Mouse (Mus musculus) kidney, embryonic 16.5 days (tissue): ENCODE measurements around the gene Ifna14. TPM values are rescaled to one million over a fixed set of nuclear protein-coding genes. Genes with fewer than 3 reads are reported as not detected.
"Not testable (repeated sequence)": the region's sequence is repeated elsewhere in the genome, so short reads cannot be mapped to it uniquely, and the experiment has no call there.

ENCODE experiments used
- ATAC-seq: fragments of 200-750 bp; cut with Nextera tagmentation; 2 replicates; pipeline ENCODE4 v1.8.0; 2017; ENCODE audit warnings: moderate TSS enrichment; ENCODE audit not compliant: low FRiP score, low TSS enrichment
- H3K27ac ChIP-seq: fragments of 300-500 bp; sonication (generic); 2 replicates; pipeline ENCODE4 v1.5.1; 2014; ENCODE audit warnings: low read length
- H3K27me3 ChIP-seq: fragments of 300-500 bp; sonication (generic); 2 replicates; pipeline ENCODE4 v1.6.1; 2014; ENCODE audit warnings: low read length, control low read depth, mixed read lengths; ENCODE audit not compliant: insufficient read depth
- H3K36me3 ChIP-seq: fragments of 300-500 bp; sonication (generic); 2 replicates; pipeline ENCODE4 v1.6.1; 2014; ENCODE audit warnings: low read length, control low read depth, mixed read lengths; ENCODE audit not compliant: insufficient read depth
- H3K4me1 ChIP-seq: fragments of 300-500 bp; sonication (generic); 2 replicates; pipeline ENCODE4 v1.6.1; 2014; ENCODE audit warnings: low read length, control low read depth, mixed read lengths; ENCODE audit not compliant: insufficient read depth
- H3K4me2 ChIP-seq: fragments of 300-500 bp; sonication (generic); replicated peaks from 2 replicates; pipeline ENCODE4 v1.6.1; 2014; ENCODE audit warnings: low read depth, low read length
- H3K4me3 ChIP-seq: fragments of 300-500 bp; sonication (generic); 2 replicates; pipeline ENCODE4 v1.5.1; 2014; ENCODE audit warnings: mild to moderate bottlenecking, low read length
- H3K9ac ChIP-seq: fragments of 300-500 bp; sonication (generic); replicated peaks from 2 replicates; pipeline ENCODE4 v1.6.1; 2014; ENCODE audit warnings: low read length
- H3K9me3 ChIP-seq: fragments of 300-500 bp; sonication (generic); 2 replicates; pipeline ENCODE4 v1.6.1; 2016; ENCODE audit warnings: low read length, control low read depth
- WGBS: fragments of 180-500 bp; shearing (Covaris S2); extraction: QIAGEN DNeasy Blood & Tissue Kit; methylation state at CpG from one replicate; pipeline ENCODE4 v1.1.7; 2014; 5-methylcytosine and 5-hydroxymethylcytosine counted together
- polyA plus RNA-seq: library from polyadenylated mRNA; unstranded; fragments of >200 nt; fragmentation: Nextera tagmentation; extraction: Ambion mirVana; gene quantifications from 2 replicates; pipeline ENCODE4 v1.2.1, GENCODE M21; 2015

Gene Ifna14
- polyA plus RNA-seq: not detected in 2 replicates

GRCm38 (mm10) chr4:88571698-88572097 lies at the start of gene Ifna14:
Ifna14 (minus strand) TSS chr4:88571798.
- H3K36me3 ChIP-seq: no peaks in the 10 kb centered on the region
- 83% methylated on average over 1 of the region's 1 CpGs for WGBS
- H3K27ac ChIP-seq: no peak within 1 kb of the TSS
- no peak within 1 kb of the TSS for H3K9ac ChIP-seq
- H3K4me1 ChIP-seq: no peaks in the 10 kb centered on the region
- H3K4me3 ChIP-seq: no peak within 1 kb of the TSS
- no peak for ATAC-seq
- H3K9me3 ChIP-seq: no peaks in the 10 kb centered on the region
- H3K27me3 ChIP-seq: no peaks in the 10 kb centered on the region
- H3K4me2 ChIP-seq: no peak within 1 kb of the TSS

- Histone ChIP-seq H3K27me3 (no peaks in the 10 kb centered on the region), H3K36me3 (no peaks in the 10 kb centered on the region), H3K4me3 (no peak within 1 kb of the TSS), H3K4me1 (no peaks in the 10 kb centered on the region), H3K27ac (no peak within 1 kb of the TSS), H3K4me2 (no peak within 1 kb of the TSS), H3K9ac (no peak within 1 kb of the TSS), H3K9me3 (no peaks in the 10 kb centered on the region)
- no peak for ATAC-seq
These were observed 31.7 kb upstream of the Ifna14 start, which contains the start of gene Ifna12 for GRCm38 (mm10) chr4:88603276-88603675. Ifna12 (minus strand) TSS chr4:88603376.

- Histone ChIP-seq H3K36me3 (no peaks in the 10 kb centered on the region), H3K4me3 (no peak within 1 kb of the TSS), H3K9ac (no peak within 1 kb of the TSS), H3K27me3 (no peaks in the 10 kb centered on the region), H3K9me3 (no peaks in the 10 kb centered on the region), H3K27ac (no peak within 1 kb of the TSS), H3K4me1 (no peaks in the 10 kb centered on the region), H3K4me2 (no peak within 1 kb of the TSS)
- WGBS: 87% methylated on average over 1 of the region's 1 CpGs
- ATAC-seq: no peak
These were observed 20.7 kb upstream of the Ifna14 start, which contains the start of gene Ifna9 for GRCm38 (mm10) chr4:88592285-88592684. Ifna9 (minus strand) TSS chr4:88592385.

GRCm38 (mm10) chr4:88561791-88562190 lies 9.8 kb downstream of the Ifna14 start:
- Histone ChIP-seq H3K4me1 (no peaks in the 10 kb centered on the region), H3K4me3 (no peak overlapping the region)
- WGBS: 100% methylated on average over 1 of the region's 1 CpGs

GRCm38 (mm10) chr4:88558145-88558544 lies 13.5 kb downstream of the Ifna14 start, which contains the start of gene Ifna15:
Ifna15 (minus strand) TSS chr4:88558245.
- ATAC-seq, H3K27me3 ChIP-seq: not testable (repeated sequence)

More at GRCm38 (mm10) chr4:88561791-88562190, 9.8 kb downstream of the Ifna14 start:
- Histone ChIP-seq H3K9ac (no peak overlapping the region), H3K27me3 (no peaks in the 10 kb centered on the region), H3K4me2 (no peak overlapping the region), H3K36me3 (no peaks in the 10 kb centered on the region), H3K27ac (no peak overlapping the region), H3K9me3 (no peaks in the 10 kb centered on the region)
- no peak for ATAC-seq

GRCm38 (mm10) chr4:88550161-88550945 lies 21.2 kb downstream of the Ifna14 start:
- 28% methylated on average over 22 of the region's 22 CpGs for WGBS
- peak overlapping the region; percentile 61 for H3K4me2 ChIP-seq
- no peaks in the 10 kb centered on the region for H3K9me3 ChIP-seq
- peaks cover 3% of the 10 kb centered on the region; the same call in 1 of the 2 replicates for H3K4me1 ChIP-seq
- no peaks in the 10 kb centered on the region for H3K36me3 ChIP-seq
- ATAC-seq: peak; percentile 85
- H3K27ac ChIP-seq: no peak overlapping the region
- H3K4me3 ChIP-seq: peak overlapping the region; percentile 43
- H3K27me3 ChIP-seq: no peaks in the 10 kb centered on the region
- 0 out of 2 replicates have a peak overlapping the region, but pooled peaks have one; percentile 22 for H3K9ac ChIP-seq

More at GRCm38 (mm10) chr4:88558145-88558544, 13.5 kb downstream of the Ifna14 start, which contains the start of gene Ifna15:
- not testable (repeated sequence) for H3K4me1 ChIP-seq, H3K4me2 ChIP-seq, H3K27ac ChIP-seq, H3K36me3 ChIP-seq, H3K4me3 ChIP-seq, H3K9me3 ChIP-seq, H3K9ac ChIP-seq

- Histone ChIP-seq H3K9ac (no peak overlapping the region), H3K27me3 (no peaks in the 10 kb centered on the region), H3K9me3 (no peaks in the 10 kb centered on the region), H3K36me3 (no peaks in the 10 kb centered on the region), H3K4me1 (peaks cover 3% of the 10 kb centered on the region; the same call in 1 of the 2 replicates), H3K4me2 (no peak overlapping the region), H3K27ac (no peak overlapping the region), H3K4me3 (no peak overlapping the region)
- 92% methylated on average over 1 of the region's 1 CpGs for WGBS
- ATAC-seq: no peak
These were observed 23.6 kb downstream of the Ifna14 start for GRCm38 (mm10) chr4:88547986-88548385.

GRCm38 (mm10) chr4:88543649-88544234 lies 27.9 kb downstream of the Ifna14 start:
- no peaks in the 10 kb centered on the region for H3K9me3 ChIP-seq
- H3K36me3 ChIP-seq: no peaks in the 10 kb centered on the region
- ATAC-seq: peak; percentile 67; the same call in 1 of the 2 replicates
- H3K4me2 ChIP-seq: no peak overlapping the region
- H3K4me1 ChIP-seq: no peaks in the 10 kb centered on the region
- H3K4me3 ChIP-seq: no peak overlapping the region
- 48% methylated on average over 2 of the region's 2 CpGs for WGBS
- H3K27me3 ChIP-seq: no peaks in the 10 kb centered on the region
- no peak overlapping the region for H3K27ac ChIP-seq
- H3K9ac ChIP-seq: no peak overlapping the region

- no peak overlapping the region for H3K27ac ChIP-seq
- H3K4me3 ChIP-seq: no peak overlapping the region
- H3K4me2 ChIP-seq: no peak overlapping the region
- H3K4me1 ChIP-seq: no peaks in the 10 kb centered on the region
- ATAC-seq: no peak
- H3K9me3 ChIP-seq: no peaks in the 10 kb centered on the region
- H3K36me3 ChIP-seq: no peaks in the 10 kb centered on the region
- WGBS: 60% methylated on average over 12 of the region's 12 CpGs
- H3K27me3 ChIP-seq: no peaks in the 10 kb centered on the region
- H3K9ac ChIP-seq: no peak overlapping the region
These were observed 34.3 kb downstream of the Ifna14 start for GRCm38 (mm10) chr4:88537328-88537727.

- no peaks in the 10 kb centered on the region for H3K9me3 ChIP-seq
- H3K4me3 ChIP-seq: no peak overlapping the region
- ATAC-seq: 0 out of 2 replicates have a peak, but pooled peaks have one; percentile 27
- no peaks in the 10 kb centered on the region for H3K36me3 ChIP-seq
- 52% methylated on average over 7 of the region's 7 CpGs for WGBS
- no peak overlapping the region for H3K9ac ChIP-seq
- H3K4me1 ChIP-seq: no peaks in the 10 kb centered on the region
- no peak overlapping the region for H3K4me2 ChIP-seq
- no peak overlapping the region for H3K27ac ChIP-seq
- H3K27me3 ChIP-seq: no peaks in the 10 kb centered on the region
These were observed 35.0 kb downstream of the Ifna14 start for GRCm38 (mm10) chr4:88536640-88537039.
